Mouse (Mus musculus): ENCODE measurements around the gene Slc17a2. TPM values are rescaled to one million over a fixed set of nuclear protein-coding genes. Genes with fewer than 3 reads are reported as not detected.

Slc17a2 gene
- total RNA-seq, 2 experiments from 2014 or later: 0.23 TPM; not detected in 1

GRCm38 (mm10) chr13:23792520-23792919, 14.3 kb upstream of the Slc17a2 start:
- DNase-seq: peak in 1 of 2 experiments; percentile 37

GRCm38 (mm10) chr13:23799405-23799804, 7.4 kb upstream of the Slc17a2 start:
- DNase-seq: no peak

DNA sequence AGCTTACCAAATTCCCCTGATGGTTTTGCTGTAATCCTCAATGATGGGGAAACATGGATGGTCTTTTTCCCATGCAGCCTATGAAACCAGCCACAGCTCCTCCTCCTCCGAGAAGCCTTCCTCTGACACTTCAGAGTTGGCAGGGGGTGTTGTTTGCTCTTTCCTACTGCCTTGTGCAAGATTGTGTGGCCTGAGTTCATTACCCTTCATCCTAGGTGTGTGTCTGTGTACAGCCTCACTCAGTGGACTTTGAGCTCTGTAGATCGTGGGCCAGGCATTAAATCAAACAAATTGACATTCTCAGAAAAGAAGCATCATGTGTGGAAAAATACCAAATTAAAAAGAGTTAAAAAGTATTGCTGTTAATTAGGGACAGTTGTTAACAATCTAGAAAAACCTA, 2.3 kb upstream of the Slc17a2 start:
- no peak for DNase-seq

GRCm38 (mm10) chr13:23816148-23816547, 9.4 kb downstream of the Slc17a2 start:
- no peak for DNase-seq

GRCm38 (mm10) chr13:23820179-23820940, 13.6 kb downstream of the Slc17a2 start:
- DNase-seq: no peak

GRCm38 (mm10) chr13:23822213-23822612, 15.4 kb downstream of the Slc17a2 start:
- DNase-seq: no peak

DNA sequence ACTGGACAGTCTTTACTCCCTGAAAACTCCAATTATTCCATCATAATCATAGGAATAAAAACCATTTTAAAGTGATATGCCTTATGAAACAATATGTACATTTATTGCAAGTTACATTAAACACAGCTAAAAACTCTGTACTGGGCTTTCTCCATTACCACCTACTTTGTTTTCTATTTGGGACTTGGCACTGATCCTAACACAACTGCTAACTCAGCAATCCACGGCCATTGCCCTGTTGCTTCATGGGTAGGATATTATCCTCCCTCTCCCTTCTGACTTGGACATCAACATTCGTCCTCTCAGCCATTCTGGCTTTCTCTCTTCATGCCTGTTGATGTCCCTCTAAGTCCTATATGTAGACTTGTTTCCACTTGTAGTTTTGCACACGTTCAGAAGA, 19.8 kb downstream of the Slc17a2 start:
- no peak for DNase-seq

DNA sequence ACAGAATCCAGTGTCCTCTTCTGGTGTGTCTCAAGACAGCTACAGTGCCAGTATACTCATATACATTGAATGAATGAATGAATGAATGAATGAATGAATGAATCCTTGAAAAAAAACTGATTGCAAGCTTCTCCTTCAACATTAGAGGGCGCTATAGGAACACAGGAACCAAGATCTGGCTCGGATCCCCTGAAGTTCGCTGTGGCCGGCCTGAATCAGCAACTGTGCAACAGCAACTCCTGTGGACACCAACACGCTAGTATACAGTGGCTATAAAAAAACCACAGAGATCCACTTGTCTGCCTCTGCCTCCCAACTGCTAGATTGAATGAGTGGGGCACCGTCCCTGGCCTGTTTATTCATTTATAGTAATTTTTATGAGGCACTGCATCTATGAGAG, 26.3 kb downstream of the Slc17a2 start:
- peak in 1 of 2 experiments; percentile 6 for DNase-seq

GRCm38 (mm10) chr13:23834836-23835235, 28.0 kb downstream of the Slc17a2 start:
- no peak for DNase-seq

- no peak for DNase-seq
These were observed 29.8 kb downstream of the Slc17a2 start for GRCm38 (mm10) chr13:23836630-23837029.

GRCm38 (mm10) chr13:23839308-23839707, 32.5 kb downstream of the Slc17a2 start, which contains the start of gene Slc17a3:
Slc17a3 (plus strand) TSS chr13:23839434.
- no peak for DNase-seq

- no peak for DNase-seq
These were observed 39.1 kb downstream of the Slc17a2 start for GRCm38 (mm10) chr13:23845851-23846250.

DNA sequence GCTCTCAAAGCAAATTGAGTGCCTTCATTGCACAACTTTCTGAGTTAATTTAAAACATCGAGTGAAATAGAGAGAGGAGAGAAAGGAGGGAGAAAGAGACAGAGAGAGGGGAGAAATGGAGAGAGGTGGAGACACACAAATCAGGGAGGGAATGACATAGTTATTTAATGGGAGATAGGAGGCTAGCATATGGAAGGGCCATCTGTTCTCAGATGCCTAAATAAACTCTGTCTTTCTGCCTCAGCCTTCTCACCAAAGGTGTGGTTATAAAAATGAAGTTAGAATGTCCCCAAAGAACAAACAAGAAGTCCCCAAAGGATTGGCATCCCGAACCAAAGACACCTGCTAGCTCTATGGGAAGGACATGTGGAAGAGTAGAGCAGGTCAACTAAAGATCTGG, 42.5 kb downstream of the Slc17a2 start:
- no peak for DNase-seq

- DNase-seq: no peak
These were observed 49.6 kb downstream of the Slc17a2 start for GRCm38 (mm10) chr13:23856401-23856800.

DNA sequence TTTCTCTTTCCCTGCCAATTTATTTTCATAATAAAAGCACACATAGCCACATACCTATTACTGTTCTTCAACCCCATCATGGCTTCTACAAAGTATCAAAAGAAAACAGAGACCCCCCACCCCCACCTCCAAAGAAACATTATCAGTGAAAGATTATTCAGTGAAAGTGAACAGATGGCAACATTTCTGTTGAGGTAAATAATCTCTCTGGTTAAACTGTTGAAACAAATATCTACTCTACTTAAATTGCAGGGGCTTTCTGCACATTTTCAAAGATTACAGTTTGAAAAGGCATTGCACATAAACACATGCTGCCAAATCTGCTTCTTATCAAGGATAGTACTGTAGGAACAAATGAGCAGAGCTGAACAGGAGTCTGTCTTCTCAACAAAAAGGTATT, 55.0 kb downstream of the Slc17a2 start:
- DNase-seq: no peak

- DNase-seq: no peak
These were observed 57.9 kb downstream of the Slc17a2 start for GRCm38 (mm10) chr13:23864711-23865110.

GRCm38 (mm10) chr13:23866086-23866710, 59.4 kb downstream of the Slc17a2 start:
- no peak for DNase-seq

DNA sequence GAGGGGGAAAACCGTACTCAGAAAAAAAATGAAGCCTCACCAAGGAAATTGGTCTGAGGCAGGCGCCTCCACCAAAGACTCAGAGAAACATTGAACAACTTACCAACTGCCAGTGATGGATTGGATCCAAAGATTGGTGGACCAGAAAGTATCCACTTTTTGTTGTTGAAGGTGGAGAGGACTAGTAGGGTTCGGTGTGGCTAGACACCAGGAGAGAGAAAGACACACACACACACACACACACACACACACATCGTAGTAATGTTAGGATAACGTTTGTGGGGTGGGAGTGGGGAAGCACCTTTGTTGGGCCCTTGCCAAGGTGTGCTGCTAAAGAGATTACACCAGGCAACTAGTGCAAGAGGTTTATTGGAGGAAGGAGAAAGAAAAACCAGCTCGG, 60.2 kb downstream of the Slc17a2 start:
- DNase-seq: no peak

- DNase-seq: no peak
These were observed 60.6 kb downstream of the Slc17a2 start, which contains the start of gene Slc17a1 for GRCm38 (mm10) chr13:23867405-23867804. Slc17a1 (plus strand) TSS chr13:23867750.

DNA sequence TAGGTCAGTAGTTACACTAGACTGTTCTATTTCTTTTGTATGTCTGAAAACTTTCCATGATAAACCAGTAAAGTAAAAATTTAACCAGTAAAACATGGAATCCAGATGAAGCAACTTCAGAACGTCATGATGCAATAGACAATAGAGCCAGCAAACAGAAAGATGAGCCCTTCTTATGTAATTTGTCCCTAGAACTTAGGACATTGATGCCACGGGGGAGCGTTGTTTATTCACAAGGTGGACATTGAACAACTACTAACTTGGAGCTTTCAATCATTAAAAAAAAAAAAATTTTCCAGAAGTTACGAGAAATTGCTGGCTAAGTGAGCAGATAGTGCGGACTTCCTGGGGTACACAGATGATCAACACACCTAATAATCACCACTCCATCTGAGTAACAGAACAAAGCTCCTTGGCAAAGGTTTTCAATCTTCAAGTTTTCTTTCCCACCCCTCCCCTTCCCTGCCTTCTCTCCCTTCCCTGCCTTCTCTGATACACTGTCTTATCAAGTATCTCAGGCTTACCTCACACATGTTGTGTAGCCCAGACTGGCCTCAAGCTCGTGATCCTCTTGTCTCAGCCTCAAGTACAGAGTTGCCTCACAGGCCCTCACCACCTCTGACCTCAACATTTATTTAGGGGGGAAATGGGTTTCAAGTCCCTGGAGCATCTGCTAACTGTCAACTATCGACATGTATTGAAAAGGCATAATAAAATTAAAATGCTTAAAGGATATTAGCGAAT, 62.2 kb downstream of the Slc17a2 start:
- DNase-seq: no peak

DNA sequence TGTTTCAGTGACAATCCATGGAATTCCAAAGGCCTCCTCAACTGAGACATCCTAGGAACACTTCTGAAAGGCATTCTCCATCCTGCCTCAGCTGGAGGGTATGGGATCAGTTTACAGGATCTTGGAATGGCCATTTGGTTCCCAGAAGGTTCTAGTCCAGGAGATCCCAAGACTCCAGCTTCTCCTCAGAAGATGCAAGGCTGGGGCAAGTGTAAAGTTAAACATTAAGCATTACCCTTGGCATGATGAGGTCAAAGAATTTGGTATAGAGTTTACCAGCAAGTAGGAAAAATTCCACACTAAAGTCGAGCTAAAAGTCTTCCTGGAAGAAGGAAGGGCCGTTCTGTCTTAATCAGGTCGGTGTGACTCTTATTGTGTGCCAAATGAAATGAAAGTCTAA, 63.2 kb downstream of the Slc17a2 start:
- DNase-seq: no peak

- DNase-seq: no peak
These were observed 66.3 kb downstream of the Slc17a2 start for GRCm38 (mm10) chr13:23873141-23873540.

Measured in layer of hippocampus, postnatal 36 days (tissue).